Mouse (Mus musculus): ENCODE results near the gene Dcaf8.

Dcaf8 gene

DNA sequence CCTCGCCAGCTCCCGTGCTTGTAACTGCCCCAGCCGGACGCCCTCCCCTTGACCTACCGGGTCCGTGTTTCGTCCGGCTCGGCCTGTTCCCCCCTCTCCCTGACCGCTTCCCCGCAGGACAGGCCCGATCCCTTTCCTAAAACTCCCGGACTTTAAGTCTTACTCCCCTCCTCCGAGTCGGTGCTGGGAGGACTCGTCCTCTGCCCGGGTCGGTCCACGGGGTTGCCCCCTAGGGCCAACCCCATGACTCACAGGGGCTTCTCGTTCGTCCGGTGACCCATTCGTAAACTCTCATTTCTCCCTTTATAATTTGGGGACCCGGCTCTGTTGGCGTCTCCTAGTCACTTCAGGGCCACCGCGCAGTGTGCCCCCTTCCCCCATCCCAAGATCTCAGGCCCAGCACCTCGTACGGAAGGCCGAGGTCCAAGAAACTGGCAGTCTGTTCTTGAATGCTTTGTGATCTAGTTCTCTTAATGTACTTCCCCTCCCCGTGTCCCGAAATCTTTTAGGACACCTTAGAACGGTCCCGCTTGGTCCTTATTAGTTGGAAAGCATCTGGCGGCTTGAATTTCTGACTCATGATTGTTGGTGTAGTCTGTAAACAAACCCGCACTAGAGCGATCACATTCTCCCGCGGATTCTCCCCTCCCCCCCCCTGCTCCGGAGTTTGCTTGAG is 533 bp downstream of the Dcaf8 start:
- DNase-seq: peak in 1 of 2 experiments; percentile 15

DNA sequence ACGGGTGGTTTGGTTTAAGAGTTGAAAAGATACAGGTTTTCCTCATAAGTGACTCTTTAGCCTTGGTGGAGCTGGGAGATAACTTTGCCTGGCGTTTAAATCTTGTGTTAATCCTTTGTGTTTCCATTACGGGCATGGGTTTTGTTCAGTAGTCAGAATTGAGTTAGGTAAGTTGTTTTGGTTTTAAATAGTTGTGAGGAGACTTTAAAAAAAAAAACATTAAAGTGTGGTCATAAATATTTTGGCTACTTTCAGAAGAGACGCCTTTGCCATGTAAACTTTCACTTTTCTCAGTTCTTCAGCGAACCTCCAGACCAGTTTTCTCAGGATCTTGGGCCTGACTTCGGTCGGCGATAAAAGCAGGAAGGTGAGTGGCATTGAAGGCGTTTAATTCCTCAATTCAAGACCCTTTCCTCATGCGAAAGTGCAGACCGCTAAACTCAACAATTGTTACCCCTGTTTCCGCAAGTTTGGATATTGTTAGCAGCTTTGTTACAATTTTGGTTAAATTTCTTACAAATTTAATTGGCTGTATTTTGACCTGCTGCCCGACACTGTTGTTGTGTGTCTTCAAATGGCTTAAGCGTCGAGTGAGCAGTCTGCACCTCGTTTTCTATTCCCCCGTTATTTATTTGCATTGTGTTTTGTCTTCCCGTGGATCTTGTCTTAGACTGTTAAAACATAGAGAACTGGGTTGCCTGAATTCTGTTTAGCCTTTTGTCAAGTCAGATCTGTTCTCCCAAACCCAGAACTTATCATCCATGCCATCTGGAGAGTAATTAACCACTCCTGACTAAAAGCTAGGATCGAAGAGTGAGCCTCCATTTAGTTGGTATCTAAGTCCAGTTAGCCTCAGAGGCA is 1.3 kb downstream of the Dcaf8 start:
- DNase-seq: no peak

DNA sequence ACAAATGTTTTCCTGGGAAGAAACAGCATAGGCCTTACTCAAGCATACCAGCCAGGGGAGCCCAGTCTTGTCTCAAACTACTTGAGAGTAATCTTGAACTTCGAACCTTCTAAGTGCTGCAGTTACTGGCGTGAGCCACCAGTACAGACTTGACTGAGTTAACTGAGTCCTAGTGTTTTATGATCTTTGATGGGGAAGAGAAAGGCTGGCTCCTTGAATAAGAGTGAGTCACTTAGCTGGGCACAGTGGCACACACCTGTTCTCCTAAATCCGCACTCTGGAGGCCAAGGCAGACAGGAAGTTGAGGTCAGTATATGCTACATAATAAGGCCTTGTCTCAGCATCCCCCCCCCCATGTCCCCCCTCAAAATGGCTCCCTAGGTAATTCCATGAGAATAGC is 6.7 kb downstream of the Dcaf8 start:
- no peak for DNase-seq

GRCm38 (mm10) chr1:172155518-172155917 is 7.6 kb downstream of the Dcaf8 start:
- DNase-seq: no peak

- no peak for DNase-seq
Measured at GRCm38 (mm10) chr1:172159970-172160369, 12.1 kb downstream of the Dcaf8 start.

GRCm38 (mm10) chr1:172160508-172160907 is 12.6 kb downstream of the Dcaf8 start:
- DNase-seq: no peak

DNA sequence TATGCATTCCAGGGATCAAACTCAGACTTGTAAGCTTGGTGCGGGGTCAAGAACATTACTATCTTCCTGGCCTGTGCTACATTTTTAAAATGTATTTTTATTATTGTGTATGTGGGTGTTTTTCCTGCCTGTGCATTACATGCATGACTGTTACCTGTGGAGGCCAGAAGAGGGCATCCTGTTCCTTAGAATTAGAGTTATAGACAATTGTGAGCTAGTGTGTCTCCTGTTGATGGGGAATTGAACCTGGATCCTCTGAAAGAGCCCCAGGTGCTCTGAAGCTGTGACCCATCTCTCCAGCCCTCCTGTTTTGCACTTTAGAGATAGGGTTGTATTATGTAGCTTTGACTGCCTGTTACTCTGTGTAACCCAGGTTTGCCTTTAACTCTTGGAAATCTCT is 14.1 kb downstream of the Dcaf8 start:
- peak in 1 of 2 experiments; percentile 16 for DNase-seq

GRCm38 (mm10) chr1:172162959-172163358 is 15.1 kb downstream of the Dcaf8 start:
- DNase-seq: no peak

DNA sequence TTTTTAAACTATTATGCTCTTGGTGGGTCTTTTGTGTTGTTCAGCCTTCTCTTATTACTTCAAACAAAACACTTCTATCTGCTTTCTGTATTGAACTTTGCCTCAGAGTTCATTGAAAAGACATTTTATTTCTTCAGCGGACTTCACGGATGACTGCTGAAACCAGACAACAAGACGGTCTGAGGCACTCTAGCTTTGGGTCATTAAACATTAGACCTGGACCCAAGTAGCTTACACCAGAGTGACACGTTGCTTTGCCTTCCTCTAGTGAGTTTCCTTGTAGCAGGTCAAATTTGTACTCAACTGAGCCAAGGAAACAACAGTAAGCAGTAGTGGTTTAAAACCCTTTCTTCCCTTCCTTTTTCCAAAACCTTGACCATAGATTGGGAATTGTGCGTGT is 20.0 kb downstream of the Dcaf8 start:
- DNase-seq: no peak

DNA sequence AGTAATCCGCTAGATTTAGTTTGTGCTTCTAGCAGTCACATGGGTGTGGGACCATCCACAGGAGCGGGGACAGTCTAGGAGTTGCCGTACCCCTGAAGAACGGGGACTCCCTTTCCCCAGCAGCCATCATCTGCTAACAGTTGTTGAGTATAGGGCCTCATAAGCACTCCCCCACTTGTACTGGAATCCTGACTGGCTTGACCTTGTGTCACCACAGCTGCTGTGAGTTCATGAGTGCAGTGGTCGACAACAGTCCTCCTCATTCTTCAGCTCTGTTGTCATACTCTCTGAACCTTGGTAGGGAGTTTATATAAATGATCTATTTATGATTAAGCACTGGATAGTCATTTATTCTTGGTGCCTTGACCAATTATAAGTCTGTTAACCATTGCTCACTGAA is 21.9 kb downstream of the Dcaf8 start:
- DNase-seq: no peak

GRCm38 (mm10) chr1:172172381-172172780 is 24.5 kb downstream of the Dcaf8 start:
- no peak for DNase-seq

DNA sequence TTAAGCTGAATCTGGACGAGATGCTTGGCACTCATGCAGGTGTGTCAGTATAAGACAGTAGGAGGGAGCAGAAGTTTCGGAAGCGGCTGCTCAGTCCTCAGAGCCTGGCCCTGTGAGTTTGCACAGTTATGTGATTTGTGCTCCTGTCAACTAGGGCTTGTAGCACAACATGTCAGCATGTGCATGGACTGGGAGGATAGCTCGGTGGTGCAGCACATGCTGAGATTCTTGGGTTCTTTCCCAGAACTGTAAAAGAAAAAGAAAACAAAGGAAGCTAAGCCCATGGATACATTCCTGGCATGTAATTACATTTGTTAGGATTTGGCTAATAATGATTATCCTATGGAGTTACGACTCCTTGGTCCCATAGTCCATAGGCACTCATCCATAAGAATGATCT is 25.3 kb downstream of the Dcaf8 start:
- no peak for DNase-seq

DNA sequence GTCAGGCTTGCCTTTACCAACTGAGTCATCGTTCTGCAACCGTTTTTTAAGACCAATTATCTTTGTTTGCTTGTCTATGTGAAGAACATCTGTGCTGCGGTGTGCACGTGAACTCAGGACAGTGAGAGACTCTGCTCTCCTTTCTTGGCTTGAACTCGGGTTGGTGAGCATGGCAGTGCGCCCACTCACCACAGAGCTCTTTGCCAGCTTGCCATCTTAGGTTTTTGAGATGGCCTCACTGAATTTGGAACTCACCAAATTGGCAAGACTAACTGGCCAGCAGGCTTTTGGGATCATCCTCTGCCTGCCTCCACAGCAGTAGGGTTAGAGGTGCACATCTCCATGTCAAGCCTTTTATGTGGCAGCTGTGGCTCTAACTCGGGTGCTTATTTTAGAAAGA is 29.9 kb downstream of the Dcaf8 start:
- DNase-seq: no peak

GRCm38 (mm10) chr1:172179102-172179501 is 31.2 kb downstream of the Dcaf8 start:
- DNase-seq: no peak

GRCm38 (mm10) chr1:172180881-172181280 is 33.0 kb downstream of the Dcaf8 start:
- DNase-seq: no peak

DNA sequence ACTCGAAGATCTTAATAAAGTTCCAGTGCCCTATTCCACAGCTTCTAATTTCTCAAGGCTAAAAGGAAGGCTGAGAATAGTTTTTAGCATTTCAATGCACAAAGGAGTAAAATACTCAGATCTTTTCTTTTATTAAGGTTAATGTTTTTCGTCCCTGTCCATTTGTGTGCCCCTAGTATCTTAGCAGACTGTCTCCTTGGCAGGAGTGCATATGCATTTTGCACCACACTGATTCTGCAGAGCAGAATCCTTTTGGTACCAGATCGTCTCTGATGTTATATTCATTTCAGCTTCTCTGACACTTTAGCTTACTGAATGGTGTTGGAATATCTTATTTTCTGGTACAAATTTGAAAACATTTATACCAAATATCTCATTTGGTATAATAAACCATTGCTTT is 33.9 kb downstream of the Dcaf8 start:
- no peak for DNase-seq

- no peak for DNase-seq
Measured at GRCm38 (mm10) chr1:172183056-172183455, 35.2 kb downstream of the Dcaf8 start.

DNA sequence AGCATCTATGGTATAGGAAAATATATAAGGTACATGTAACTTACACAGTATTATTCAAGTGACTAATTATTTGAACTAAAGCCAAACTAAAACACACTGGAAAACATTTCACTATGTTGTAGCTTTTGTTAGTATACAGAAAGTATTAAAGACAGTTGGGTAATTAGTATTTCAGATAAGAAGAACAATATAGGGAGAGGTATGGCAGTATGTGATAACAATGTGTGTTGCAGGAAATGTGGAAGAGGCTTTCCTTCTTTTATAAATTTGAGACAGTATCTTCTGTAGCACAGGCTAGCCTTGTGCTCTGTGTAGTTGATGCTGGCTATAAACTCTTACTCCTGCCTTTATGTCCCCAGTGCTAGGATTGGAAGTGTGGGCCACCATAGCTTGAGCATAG is 36.0 kb downstream of the Dcaf8 start:
- DNase-seq: no peak

- DNase-seq: no peak
Measured at GRCm38 (mm10) chr1:172186401-172187289, 38.8 kb downstream of the Dcaf8 start.

DNA sequence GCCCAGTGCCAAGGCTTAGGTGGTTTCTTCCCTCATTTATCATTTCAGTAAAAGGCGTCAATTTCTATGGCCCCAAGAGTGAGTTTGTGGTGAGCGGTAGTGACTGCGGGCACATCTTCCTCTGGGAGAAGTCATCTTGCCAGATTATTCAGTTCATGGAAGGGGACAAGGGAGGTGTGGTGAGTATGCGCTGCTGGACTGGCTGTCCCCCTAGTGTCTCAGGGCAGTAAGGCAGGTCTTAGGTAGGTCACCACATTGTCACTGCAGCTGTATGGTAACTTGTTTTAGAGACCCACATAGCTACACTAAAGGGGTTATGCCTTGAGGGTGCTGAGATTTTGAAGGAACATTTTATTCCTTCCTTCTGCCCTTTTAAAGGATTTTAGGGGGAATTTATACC is 41.0 kb downstream of the Dcaf8 start:
- no peak for DNase-seq

DNA sequence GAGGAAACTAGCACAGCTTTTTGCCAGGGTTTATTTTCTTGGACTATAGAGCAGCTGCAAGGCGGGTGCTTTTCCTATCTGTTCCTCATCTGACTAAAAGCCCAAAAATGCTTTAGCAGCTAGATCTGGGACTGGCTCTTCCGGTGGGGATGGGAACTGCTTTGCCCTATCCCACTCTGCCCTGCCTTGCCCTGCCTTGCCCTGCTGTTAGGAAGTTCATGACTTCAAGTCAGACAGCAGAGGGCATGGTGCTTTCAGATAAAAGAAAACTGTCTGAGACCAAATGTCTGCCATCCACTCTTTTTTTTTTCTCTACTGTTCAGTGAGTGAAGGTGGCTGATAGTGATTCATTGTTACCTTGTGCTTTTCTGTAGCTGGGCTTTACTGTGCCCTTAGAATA is 43.7 kb downstream of the Dcaf8 start:
- no peak for DNase-seq

GRCm38 (mm10) chr1:172192217-172192616 is 44.3 kb downstream of the Dcaf8 start:
- DNase-seq: no peak

DNA sequence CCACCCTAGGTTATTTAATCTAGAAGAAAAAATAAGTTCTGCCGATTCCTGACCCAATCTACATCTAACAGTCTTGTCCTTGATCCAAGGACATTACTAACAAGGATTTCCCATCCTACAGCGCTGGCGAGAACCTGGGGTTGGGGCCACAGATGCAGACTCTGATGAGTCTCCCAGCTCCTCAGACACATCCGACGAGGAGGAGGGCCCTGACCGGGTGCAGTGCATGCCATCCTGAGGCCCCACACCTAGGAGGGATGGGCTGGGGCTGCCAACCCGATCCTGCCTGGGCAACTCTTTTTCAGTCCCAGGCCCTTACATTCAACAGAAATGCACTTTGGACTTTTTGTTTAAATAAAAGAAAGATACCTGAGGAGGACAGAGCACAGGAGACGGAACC is 46.6 kb downstream of the Dcaf8 start:
- no peak for DNase-seq

Measured in thymus, adult 18-20 months (tissue).